Mouse (Mus musculus): ENCODE results near the gene Tuba1b. TPM values are rescaled to one million over a fixed set of nuclear protein-coding genes. Genes with fewer than 3 reads are reported as not detected.
"Not testable (repeated sequence)": the region's sequence is repeated elsewhere in the genome, so short reads cannot be mapped to it uniquely, and the experiment has no call there.

Tuba1b gene
- total RNA-seq, 2 experiments from 2014 or later = 466 to 491 TPM

DNA sequence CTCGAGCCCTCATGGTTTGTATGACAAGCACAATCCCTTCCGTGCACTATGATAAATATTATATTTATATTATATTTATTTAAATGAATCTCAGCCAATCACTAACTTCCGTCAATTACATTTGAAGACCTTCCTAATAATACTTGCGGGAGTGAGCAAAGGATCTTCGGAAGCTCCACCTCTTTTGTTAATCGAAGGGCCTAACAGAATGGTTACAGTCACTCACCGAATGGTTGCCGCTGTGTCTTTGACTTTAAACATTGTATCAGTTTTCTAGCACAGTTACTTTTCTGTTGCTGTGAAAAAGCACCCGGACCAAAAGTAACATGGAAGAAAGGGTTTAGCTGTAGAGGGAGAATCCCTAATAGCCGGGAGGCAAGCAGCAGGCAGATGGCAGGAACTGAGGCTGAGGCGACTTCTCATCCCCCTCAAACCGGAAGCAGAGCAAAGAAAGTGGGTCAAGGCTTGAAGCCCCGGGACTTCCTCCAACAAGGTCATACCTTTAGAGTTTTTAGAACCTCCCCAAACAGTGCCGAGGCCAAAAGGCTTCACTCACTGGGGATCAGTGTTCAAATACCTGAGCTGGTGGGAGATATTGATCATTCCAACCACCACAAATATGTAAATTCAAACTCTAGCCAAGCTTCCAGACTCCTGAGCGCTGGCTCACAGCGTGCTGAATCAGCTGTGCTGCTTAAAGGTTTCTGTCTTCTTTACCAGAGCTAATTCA lies 35.2 kb upstream of the Tuba1b start:
- DNase-seq (ENCODE audit: low spot score in 2 of 2) = no peak
- peak overlapping the region; percentile 31 for H3K4me3 ChIP-seq
- no peak for TF ChIP-seq CTCF (conservative IDR thresholded peaks at IDR 0.05)
- peak overlapping the region; percentile 98 for H3K27ac ChIP-seq

DNA sequence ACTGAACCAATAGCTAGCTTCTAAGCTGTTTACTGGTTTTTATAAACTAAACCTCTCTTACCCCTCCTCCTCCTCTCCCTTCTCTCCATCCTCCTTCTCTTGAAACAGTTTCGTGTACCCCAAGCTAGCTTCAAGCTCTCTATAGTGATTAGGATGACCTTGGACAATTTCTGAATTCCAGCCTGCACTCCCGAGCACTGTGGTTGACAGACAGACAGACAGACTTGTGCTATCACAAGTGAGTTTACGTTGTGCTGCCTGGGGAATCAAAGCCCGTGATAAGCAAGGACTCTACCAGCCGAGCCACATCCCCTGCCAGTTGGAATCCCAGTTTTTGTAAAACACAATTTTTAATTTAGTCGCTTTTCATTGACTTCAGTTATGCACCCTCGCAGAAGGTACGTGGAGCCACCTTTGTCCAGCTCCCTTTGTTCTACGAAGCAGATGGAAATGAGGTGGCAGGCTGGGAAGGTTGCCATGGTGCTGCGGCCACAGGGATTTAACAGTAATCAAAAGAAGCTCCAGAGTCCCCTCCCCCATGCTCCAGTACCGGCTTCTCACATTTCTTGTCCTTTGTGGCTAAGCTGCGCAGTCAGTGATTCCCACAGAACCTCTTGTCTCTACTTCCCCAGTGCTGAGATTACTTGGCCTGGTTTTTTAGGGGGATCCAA lies 34.5 kb upstream of the Tuba1b start:
- H3K27ac ChIP-seq = peak overlapping the region; percentile 98
- no peak for TF ChIP-seq CTCF (conservative IDR thresholded peaks at IDR 0.05)
- H3K4me3 ChIP-seq = peak overlapping the region; percentile 31
- peak in 1 of 2 experiments; percentile 51 for DNase-seq (ENCODE audit: low spot score in 2 of 2)

DNA sequence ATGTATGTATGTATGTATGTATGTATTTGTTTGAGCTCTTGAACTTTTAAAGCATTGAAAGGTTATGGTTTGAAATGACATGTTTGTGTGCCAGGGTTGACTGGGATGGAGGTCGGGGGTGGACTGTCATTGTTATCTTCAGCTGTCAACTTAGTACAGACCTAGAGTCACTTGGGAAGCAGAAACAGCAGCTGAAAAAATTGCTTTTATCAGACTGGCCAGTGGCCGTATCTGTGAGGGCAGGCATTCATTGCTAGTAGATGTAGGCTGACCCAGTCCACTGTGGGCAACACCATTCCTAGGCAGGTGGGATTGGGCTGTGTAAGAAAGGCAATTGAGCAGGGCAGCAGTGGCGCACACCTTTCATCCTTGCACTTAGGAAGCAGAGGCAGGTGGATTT lies 25.2 kb upstream of the Tuba1b start:
- no peak for DNase-seq (ENCODE audit: low spot score in 2 of 2)
- Histone ChIP-seq H3K27ac (no peak overlapping the region), H3K4me3 (no peak overlapping the region)
- TF ChIP-seq CTCF (conservative IDR thresholded peaks at IDR 0.05) = no peak

DNA sequence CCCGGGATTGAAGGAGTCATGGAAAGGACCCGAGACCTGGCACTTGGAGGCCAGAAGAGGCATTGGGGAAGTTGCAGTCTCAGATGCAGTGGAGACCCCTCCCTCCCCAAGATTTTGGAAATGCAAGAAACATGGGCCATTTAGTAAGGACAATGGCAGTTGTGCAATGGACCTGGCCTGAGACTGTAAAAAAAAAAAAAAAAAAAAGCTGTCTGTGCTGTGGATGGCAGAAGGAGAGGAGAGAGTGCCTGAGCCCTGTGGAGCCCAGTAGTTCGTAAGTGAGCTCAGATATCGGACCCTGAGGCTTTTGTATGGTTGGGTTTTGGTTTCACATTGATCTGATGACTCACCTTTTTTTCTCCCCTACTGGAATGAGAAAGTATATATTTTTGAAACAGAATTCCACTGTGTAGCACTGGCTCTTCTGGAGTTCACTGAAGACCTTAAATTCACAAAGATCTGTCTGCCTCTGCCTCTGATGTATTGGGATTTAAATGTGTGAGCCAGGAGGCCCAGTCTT lies 24.6 kb upstream of the Tuba1b start:
- DNase-seq (ENCODE audit: low spot score in 2 of 2) = no peak
- TF ChIP-seq CTCF (conservative IDR thresholded peaks at IDR 0.05) = 0 out of 2 replicates have a peak, but pooled peaks have one; percentile 3
- Histone ChIP-seq H3K27ac (no peak overlapping the region), H3K4me3 (no peak overlapping the region)

DNA sequence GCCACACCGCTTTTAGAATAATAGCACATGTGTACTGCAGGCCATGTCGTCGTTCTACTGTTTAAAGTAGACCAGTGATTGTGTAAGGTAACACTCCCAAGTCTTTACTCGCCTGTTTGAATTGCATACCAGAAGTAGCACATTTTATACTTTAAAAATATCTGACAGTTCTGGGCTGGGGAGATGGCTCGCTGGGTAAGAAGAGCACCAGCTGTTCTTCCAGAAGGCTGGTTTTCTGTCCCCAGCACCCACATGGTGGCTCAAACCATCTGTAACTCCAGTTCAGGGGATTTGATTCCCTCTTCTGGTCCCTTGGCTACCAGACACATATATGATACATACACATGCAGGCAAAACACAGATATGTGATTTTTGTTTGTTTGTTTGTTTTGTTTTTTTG lies 23.1 kb upstream of the Tuba1b start:
- no peak for DNase-seq (ENCODE audit: low spot score in 2 of 2)
- Histone ChIP-seq H3K4me3 (no peak overlapping the region), H3K27ac (no peak overlapping the region)
- TF ChIP-seq CTCF (conservative IDR thresholded peaks at IDR 0.05) = no peak

DNA sequence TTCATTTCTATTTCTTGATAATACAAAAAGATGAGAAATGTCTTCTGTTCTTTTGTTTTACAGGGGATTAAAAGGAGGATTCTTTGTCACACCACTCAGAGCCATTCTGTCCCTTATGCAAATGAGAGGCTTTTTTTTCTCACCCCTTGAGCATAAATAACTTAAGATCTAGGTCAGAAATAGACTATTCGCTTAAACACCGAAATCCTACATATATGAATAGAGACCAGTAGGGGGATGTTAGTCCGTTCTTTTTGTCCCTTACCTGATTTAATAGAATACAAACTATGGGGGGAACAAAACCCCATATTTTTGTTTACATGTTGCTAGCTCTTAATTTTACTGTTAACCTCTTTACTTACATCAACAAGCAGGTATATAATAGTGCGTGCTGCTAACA lies 21.6 kb upstream of the Tuba1b start:
- Histone ChIP-seq H3K4me3 (no peak overlapping the region), H3K27ac (peak overlapping the region; percentile 43; the same call in 1 of the 2 replicates)
- peak; percentile 34 for TF ChIP-seq CTCF (conservative IDR thresholded peaks at IDR 0.05)
- DNase-seq (ENCODE audit: low spot score in 2 of 2) = no peak

DNA sequence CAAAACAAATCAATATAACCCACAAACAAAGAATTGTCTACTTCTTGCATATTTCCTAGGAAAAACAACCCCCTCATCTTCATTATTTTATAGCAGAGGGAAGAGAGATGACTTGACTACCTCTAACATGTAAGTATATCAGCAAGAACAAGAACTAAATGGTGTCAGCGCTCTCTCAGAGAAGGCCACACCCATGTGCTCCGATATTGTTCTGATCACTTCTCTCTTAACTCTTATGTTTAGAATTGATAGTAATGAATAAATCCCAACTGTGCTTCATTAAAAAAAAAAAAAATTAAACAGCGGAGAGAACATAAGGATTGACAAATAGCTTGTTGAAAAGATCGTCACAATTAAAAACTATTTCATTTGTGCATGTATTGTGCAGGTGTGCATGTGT lies 21.0 kb upstream of the Tuba1b start:
- TF ChIP-seq CTCF (conservative IDR thresholded peaks at IDR 0.05) = no peak
- DNase-seq (ENCODE audit: low spot score in 2 of 2) = no peak
- Histone ChIP-seq H3K27ac (peak overlapping the region; percentile 99), H3K4me3 (peak overlapping the region; percentile 83)

DNA sequence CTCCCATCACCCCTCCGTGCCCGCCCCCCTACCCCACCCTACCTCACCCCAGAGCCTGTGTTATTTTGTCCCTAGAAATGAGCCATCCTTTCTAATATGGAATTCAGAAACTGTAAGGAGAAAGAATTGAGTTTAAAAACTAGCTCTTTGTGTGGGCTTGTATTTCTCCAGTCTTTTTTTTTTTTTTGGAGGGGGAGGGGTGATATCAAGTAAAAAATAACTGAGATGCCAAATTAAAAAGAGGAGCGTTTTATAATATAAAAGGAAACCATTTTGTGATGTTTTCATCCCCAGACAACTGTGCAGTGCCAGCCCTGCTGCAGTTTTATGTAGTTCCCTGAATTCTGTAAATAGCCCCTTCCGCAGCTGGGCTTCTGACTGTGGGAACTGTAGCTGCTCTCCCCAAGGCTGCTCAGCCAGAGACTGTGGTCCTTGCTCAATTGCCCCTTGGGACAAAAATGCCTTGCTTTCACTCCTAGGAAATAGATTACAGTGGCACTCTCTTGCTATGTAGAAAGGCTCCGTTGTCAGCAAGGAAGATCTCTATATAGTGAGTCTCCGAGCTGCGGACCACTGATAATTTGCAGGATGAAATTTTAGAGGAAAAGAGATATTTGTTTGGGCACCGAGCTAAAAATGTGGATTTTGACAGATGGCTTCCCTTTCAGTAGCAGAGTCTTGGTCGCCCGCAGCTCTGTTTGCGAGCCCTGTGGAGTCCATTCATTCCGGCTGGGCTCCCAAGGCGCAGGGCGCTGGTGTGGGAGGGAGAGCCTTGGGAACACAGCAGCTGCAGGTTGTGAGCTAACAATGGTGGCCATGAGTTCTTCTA lies 20.3 kb upstream of the Tuba1b start:
- Histone ChIP-seq H3K4me3 (peak overlapping the region; percentile 83), H3K27ac (peak overlapping the region; percentile 99)
- no peak for TF ChIP-seq CTCF (conservative IDR thresholded peaks at IDR 0.05)
- peak; percentile 44 to 60 for DNase-seq (ENCODE audit: low spot score in 2 of 2)

DNA sequence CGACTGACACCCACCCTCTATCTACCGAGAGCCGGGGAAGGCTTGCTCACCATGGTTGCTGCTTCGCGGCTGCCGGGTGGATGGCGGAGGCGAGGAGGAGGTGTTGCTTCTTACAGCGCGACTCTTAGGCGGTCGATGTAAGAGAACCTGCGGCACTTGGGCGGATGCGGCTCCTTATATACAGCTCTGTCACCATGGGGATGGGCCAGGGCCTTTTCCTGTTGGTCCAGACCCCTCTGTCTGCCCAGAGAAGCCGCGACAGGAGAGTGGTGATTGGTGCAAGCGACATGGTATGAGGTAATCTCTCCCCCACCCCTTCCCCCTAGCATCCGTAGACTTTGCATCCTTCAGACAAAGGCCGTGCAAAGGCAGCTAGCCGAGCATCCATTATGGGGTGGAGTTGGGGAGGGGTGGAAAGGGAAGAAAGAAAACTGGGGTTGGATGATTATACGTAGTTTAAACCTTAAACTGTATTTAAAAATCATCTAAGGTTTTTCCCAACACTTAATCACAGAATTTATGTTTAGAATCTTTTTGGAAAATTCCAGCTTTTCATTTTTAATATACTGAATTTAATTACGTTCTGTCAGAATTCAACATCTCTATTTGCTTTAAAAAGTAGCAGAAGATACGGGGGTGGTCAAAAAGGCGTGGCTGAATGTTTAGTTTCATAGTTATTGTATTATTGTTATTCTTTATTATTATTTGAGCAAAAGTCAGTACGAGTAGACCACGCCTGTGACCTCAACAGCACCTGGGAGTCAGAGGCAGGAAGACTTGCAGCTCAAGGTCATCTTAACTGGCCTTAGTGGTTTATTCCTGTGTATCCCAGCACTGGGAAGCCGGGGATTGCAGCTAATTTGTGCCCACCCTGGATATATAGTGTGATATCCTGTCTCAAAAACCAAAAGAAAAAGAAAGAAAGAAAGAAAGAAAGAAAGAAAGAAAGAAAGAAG lies 19.3 kb upstream of the Tuba1b start, which contains the start of the genes Gm49450 and Tuba1a:
TSS of gene Gm49450 (minus strand) at position 151 of the 956 bp plus-strand sequence.
TSS of gene Tuba1a (minus strand) at position 303 of the 956 bp plus-strand sequence.
- DNase-seq (ENCODE audit: low spot score in 2 of 2) = peak; percentile 97 to 98
- TF ChIP-seq CTCF (conservative IDR thresholded peaks at IDR 0.05) = no peak
- peak within 1 kb of the TSS; percentile 99 for H3K27ac ChIP-seq
- H3K4me3 ChIP-seq = peak within 1 kb of the TSS; percentile 83

DNA sequence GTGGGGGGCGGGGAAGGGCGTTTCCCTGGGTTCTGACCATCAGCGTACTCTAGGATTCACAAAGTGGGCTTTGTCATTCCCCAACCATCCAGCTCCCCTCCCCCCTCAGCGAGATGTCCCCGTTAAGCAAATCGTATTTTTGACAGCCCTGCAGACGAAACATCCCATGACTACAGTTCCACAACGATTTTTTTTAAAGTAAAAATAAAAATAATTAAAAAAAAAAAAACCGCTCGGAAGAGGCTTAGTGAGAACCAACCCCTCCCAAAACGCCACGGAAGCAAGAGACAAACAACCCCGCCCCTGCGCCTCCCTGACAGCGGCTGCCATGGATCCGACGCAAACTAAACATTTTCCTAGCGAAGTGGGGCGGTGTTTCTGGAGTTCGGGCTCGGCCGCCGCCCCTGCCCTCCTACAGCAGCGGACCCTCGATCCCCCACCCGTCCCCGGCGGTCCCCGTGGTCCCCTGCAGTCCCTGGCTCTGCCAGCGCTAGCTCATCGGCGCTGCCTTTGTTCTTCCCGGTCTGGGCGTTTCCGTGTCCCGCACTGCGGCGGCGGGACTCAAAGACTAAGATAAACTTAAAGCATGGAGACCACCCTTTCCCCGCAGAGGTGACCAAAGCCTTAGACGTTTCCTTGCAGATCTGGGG lies 18.5 kb upstream of the Tuba1b start:
- peak; percentile 54 to 63 for DNase-seq (ENCODE audit: low spot score in 2 of 2)
- Histone ChIP-seq H3K27ac (peak overlapping the region; percentile 99), H3K4me3 (peak overlapping the region; percentile 83)
- peak; percentile 76 for TF ChIP-seq CTCF (conservative IDR thresholded peaks at IDR 0.05)

DNA sequence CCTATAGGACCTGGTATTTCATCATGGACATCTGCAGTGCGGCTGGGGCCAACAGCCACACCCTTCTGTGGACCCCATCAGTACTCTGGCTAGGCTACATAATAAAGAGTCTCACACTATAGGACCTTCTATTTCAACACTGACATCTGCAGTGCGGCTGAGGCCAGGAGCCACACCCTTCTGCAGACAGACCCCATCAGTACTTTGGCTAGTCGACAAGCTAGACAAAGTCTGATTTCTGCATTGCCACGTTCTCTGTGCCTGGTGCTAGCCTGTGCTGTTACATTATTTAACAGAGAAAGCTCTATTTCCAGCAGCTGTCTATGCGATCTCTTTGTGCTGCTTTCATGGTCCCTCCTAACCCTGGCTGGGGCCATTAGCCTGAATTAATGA lies 17.7 kb upstream of the Tuba1b start:
- no peak for TF ChIP-seq CTCF (conservative IDR thresholded peaks at IDR 0.05)
- Histone ChIP-seq H3K27ac (peak overlapping the region; percentile 99), H3K4me3 (peak overlapping the region; percentile 83)
- no peak for DNase-seq (ENCODE audit: low spot score in 2 of 2)

DNA sequence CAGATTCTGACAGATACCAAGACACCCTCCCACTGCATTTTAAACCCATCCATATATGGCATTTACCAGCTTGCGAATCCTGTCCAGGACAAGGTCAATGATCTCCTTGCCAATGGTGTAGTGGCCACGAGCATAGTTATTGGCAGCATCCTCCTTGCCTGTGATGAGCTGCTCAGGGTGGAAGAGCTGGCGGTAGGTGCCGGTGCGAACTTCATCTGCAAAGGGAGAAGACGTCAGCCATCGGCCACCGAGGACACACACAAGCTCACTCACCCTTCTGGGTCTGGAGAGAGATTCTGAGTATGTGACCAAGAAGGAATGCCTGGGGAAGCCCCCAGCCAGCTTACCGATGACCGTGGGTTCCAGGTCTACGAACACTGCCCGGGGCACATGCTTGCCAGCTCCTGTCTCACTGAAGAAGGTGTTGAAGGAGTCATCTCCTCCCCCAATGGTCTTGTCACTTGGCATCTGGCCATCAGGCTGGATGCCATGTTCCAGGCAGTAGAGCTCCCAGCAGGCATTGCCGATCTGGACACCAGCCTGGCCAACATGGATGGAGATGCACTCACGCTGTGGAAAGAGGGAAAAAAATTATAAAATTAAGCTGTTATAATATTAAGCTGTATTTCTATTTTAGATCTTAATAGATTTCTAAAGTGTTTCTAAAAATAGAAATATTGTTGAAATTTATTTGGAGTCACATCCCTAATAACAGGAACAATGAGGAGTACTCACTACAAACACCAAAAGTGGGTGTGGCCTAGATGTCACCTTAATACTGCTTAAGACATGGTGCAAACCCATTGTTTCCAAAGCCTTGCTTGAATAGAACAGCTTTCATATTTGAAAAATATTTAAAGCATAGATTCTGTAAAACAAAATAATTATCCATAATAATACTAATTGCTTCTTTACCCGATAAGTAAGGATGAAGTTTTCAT lies 17.0 kb upstream of the Tuba1b start:
- peak overlapping the region; percentile 99 for H3K27ac ChIP-seq
- peak overlapping the region; percentile 83 for H3K4me3 ChIP-seq
- DNase-seq (ENCODE audit: low spot score in 2 of 2) = not testable (repeated sequence)

Measured in layer of hippocampus, adult 2 months (tissue).